Mouse (Mus musculus) ES-E14 (cell line): Measurements from ENCODE around the gene Prox2. TPM values are rescaled to one million over a fixed set of nuclear protein-coding genes. Genes with fewer than 3 reads are reported as not detected.

Experiments
- DNase-seq: peaks from one replicate; pipeline ENCODE4 v3.0.0-alpha.2; 2013; ENCODE audit warnings: low read depth, low spot score
- H3K27ac ChIP-seq: 2 replicates; pipeline ENCODE4 v1.5.1; 2012; ENCODE audit warnings: low read depth, mild to moderate bottlenecking, low read length, moderate library complexity, mixed read lengths; ENCODE audit not compliant: poor library complexity, insufficient read depth, severe bottlenecking
- H3K36me3 ChIP-seq: 2 replicates; pipeline ENCODE4 v1.6.1; 2012; ENCODE audit warnings: mild to moderate bottlenecking, low read length, moderate library complexity, mixed read lengths; ENCODE audit not compliant: control insufficient read depth, poor library complexity, insufficient read depth, severe bottlenecking
- H3K4me1 ChIP-seq, 2 experiments: fragments of 150-350 bp in 1 of 2; sonication (generic) in 1 of 2; 2 replicates each; pipeline ENCODE4 v1.6.1; 2012; ENCODE audit warnings: low read length in 2 of 2, mild to moderate bottlenecking in 1 of 2, mixed read lengths in 1 of 2; ENCODE audit not compliant: control insufficient read depth in 2 of 2, insufficient read depth in 2 of 2, poor library complexity in 1 of 2
- H3K4me3 ChIP-seq, 2 experiments: fragments of 150-350 bp in 1 of 2; sonication (generic) in 1 of 2; 2 replicates each; pipeline ENCODE4 v1.5.1; 2012; ENCODE audit warnings: low read length in 2 of 2, low read depth in 1 of 2, mild to moderate bottlenecking in 1 of 2, mixed read lengths in 1 of 2; ENCODE audit not compliant: insufficient read depth in 1 of 2, poor library complexity in 1 of 2, severe bottlenecking in 1 of 2
- H3K9ac ChIP-seq: 2 replicates; pipeline ENCODE4 v1.6.1; 2012; ENCODE audit warnings: low read depth, mild to moderate bottlenecking, low read length, mixed read lengths; ENCODE audit not compliant: poor library complexity, insufficient read depth, severe bottlenecking
- H3K9me3 ChIP-seq: fragments of 150-350 bp; sonication (generic); 2 replicates; pipeline ENCODE4 v1.6.1; 2012; ENCODE audit warnings: low read depth, mild to moderate bottlenecking, low read length; ENCODE audit not compliant: control insufficient read depth, insufficient read depth
- CHD2 ChIP-seq: IDR thresholded peaks from 2 replicates; pipeline ENCODE4 v1.6.1; 2014; ENCODE audit warnings: mild to moderate bottlenecking, low read depth, low read length, inconsistent platforms
- HCFC1 ChIP-seq: IDR thresholded peaks from 2 replicates; pipeline ENCODE4 v1.6.1; 2012; ENCODE audit warnings: low read length, inconsistent platforms, borderline replicate concordance; ENCODE audit not compliant: insufficient read depth
- MAFK ChIP-seq: IDR thresholded peaks from 2 replicates; pipeline ENCODE4 v1.6.1; 2014; ENCODE audit warnings: mild to moderate bottlenecking, low read depth, low read length, inconsistent platforms; ENCODE audit not compliant: insufficient read depth
- ZC3H11A ChIP-seq: IDR thresholded peaks from 2 replicates; pipeline ENCODE4 v1.6.1; 2012; ENCODE audit warnings: low read depth, mild to moderate bottlenecking, inconsistent platforms, low read length, borderline replicate concordance
- ZNF384 ChIP-seq: IDR thresholded peaks from 2 replicates; pipeline ENCODE4 v1.6.1; 2012; ENCODE audit warnings: low read depth, low read length, inconsistent platforms
- in situ Hi-C, 2 experiments: fragments of 600-800 bp; cut with MboI; formaldehyde crosslinking; loops; one replicate each; pipeline ENCODE4 v1.15.1; 2025; ENCODE audit warnings: low sequenced_read_pairs in 2 of 2, inconsistent platforms in 1 of 2; ENCODE audit not compliant: unreplicated experiment in 2 of 2
- total RNA-seq: library from RNA; depleted of rRNA; stranded (reverse); fragments of 300-350 nt; gene quantifications from 2 replicates; pipeline ENCODE4 v1.2.3, GENCODE M21; 2012

The Prox2 gene
- total RNA-seq, 1 experiment: 0.98 TPM

- in situ Hi-C loops: no loop called here
- H3K27ac ChIP-seq: no peak overlapping the region
Measured at GRCm38 (mm10) chr12:85126986-85127603, 16.5 kb upstream of the Prox2 start.

GRCm38 (mm10) chr12:85124751-85125150 lies 14.2 kb upstream of the Prox2 start:
- Histone ChIP-seq H3K9me3 (no peaks in the 10 kb centered on the region), H3K27ac (no peak overlapping the region), H3K4me3 (no peak overlapping the region), H3K4me1 (no peaks in the 10 kb centered on the region), H3K9ac (no peak overlapping the region), H3K36me3 (peaks cover 42% of the 10 kb centered on the region)
- TF ChIP-seq CHD2 (no peak), ZNF384 (no peak), ZC3H11A (no peak), HCFC1 (no peak), MAFK (no peak)
- no peak for DNase-seq
- in situ Hi-C loops: no loop called here

More at GRCm38 (mm10) chr12:85126986-85127603, 16.5 kb upstream of the Prox2 start:
- no peak for TF ChIP-seq MAFK
- TF ChIP-seq ZC3H11A: no peak
- TF ChIP-seq CHD2: no peak
- no peak for TF ChIP-seq HCFC1
- no peak for TF ChIP-seq ZNF384
- Histone ChIP-seq H3K4me3 (no peak overlapping the region), H3K36me3 (peaks cover 54% of the 10 kb centered on the region), H3K9ac (no peak overlapping the region), H3K4me1 (no peaks in the 10 kb centered on the region), H3K9me3 (no peaks in the 10 kb centered on the region)
- no peak for DNase-seq

- Histone ChIP-seq H3K9ac (no peak overlapping the region), H3K9me3 (no peaks in the 10 kb centered on the region), H3K4me3 (no peak overlapping the region), H3K4me1 (no peaks in the 10 kb centered on the region), H3K36me3 (peaks cover 35% of the 10 kb centered on the region), H3K27ac (no peak overlapping the region)
- in situ Hi-C loops: no loop called here
- no peak for TF ChIP-seq ZC3H11A
- no peak for DNase-seq
Measured at GRCm38 (mm10) chr12:85123645-85124044, 13.1 kb upstream of the Prox2 start.

- in situ Hi-C loops: no loop called here
Measured at GRCm38 (mm10) chr12:85123108-85123530, 12.6 kb upstream of the Prox2 start.

DNA sequence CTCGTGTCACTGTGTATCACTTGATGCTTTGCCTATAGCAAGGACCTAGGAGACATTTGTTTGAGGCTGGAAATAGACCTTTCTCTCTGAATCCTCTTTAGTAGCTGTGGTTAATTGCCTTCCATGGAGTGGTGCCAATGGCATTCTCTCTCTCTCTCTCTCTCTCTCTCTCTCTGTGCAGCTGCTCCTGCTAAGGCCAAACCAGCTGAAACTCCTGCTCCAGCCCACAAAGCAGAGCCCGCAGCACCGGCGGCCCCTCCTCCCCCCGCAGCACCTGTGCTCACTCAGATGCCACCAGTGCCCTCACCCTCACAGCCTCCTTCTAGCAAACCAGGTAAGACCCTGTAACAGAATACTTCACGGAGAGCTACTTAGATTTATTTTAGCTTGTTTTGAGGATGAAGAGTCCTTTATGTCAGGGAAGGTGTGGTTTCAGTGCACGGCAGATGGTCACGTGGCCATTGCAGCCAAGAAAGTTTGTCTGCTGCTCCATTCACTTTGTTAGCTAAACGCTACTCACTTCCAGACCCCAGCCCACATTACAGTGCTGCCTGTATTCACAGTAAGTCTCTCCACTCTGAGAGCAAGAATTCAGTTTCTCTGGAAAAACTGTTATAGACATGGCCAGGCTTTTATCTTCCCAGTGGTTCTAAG lies 11.4 kb upstream of the Prox2 start:
- Histone ChIP-seq H3K9me3 (no peaks in the 10 kb centered on the region), H3K36me3 (peaks cover 27% of the 10 kb centered on the region), H3K9ac (no peak overlapping the region), H3K4me1 (no peaks in the 10 kb centered on the region), H3K27ac (no peak overlapping the region), H3K4me3 (no peak overlapping the region)
- DNase-seq: no peak
- in situ Hi-C loops: no loop called here
- TF ChIP-seq ZNF384 (no peak), HCFC1 (no peak), CHD2 (no peak), MAFK (no peak), ZC3H11A (no peak)

More at GRCm38 (mm10) chr12:85123108-85123530, 12.6 kb upstream of the Prox2 start:
- no peak for DNase-seq
- H3K27ac ChIP-seq: no peak overlapping the region
- no peak overlapping the region for H3K9ac ChIP-seq
- peaks cover 32% of the 10 kb centered on the region for H3K36me3 ChIP-seq
- H3K4me1 ChIP-seq: no peaks in the 10 kb centered on the region
- no peak overlapping the region for H3K4me3 ChIP-seq
- no peaks in the 10 kb centered on the region for H3K9me3 ChIP-seq
- no peak for TF ChIP-seq HCFC1
- TF ChIP-seq CHD2: no peak
- TF ChIP-seq ZC3H11A: no peak
